Mouse (Mus musculus) brain, embryonic 18.5 days (tissue): ENCODE results near the gene Rdh16f1.

ENCODE experiments used
- DNase-seq: peaks from one replicate; pipeline ENCODE4 v3.0.0-alpha.2; 2012; ENCODE audit warnings: low read depth, low spot score

The Rdh16f1 gene

DNA sequence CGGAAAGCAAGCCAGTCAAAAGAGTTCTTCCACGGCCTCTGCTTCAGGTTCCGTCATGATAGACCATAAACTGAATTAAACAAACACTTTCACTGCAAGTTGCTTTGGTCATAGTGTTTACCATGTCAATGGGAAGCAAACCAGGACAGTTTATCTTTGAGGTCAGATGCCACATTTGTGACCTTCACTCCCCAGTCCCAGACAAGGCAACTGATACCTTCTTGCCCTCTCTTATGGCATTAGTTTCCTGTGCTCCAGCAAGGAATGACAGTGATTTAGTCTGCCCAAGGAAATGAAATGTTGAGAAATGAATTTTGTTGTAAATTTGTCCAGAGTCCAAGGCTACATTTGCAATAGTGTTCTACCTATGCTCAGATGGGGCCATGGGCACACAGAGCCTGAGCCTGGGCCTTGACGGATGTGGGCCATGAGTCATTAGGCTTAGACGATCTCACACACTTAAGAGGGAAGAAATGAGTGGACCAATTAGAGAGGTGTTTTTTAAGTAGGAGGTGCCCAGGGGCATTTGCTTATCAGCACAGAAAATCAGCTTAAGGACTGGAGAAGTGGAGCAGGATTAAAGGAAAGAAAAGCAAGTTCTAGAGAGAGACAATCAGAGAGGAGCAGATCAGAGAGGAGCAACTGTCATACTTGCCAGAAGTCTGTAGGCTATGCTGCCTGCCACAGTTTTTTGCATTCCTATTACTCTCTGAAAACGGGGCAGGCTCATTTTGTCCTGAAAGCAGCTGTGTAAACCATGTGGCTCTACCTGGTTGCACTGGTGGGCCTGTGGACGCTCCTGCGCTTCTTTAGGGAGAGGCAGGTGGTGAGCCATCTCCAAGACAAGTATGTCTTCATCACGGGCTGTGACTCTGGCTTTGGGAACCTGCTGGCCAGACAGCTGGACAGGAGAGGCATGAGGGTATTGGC, at the start of gene Rdh16f1, which contains the start of gene Rdh1:
Rdh16f1 (plus strand) TSS at position 607 of the 930 bp plus-strand sequence.
Rdh1 (plus strand) TSS at position 541 of the 930 bp plus-strand sequence.
- no peak for DNase-seq

DNA sequence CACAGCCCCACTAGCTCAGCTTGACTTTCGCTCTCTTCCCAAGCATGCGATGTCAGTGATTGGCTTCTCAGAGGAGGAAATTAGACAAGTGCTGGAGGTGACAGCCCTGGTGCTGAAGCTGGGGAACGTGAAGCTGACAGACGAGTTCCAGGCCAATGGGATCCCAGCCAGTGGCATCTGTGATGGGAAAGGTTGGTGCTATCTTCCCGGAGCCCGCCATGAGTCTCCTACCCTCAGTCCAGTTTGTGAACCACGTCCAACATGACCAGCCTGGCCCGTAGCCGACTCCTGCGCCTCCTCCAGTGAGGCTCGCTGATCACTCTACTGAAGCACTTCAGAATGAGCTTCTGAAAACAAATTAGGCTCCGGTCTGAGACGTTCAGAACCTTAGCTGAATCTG, 49.3 kb upstream of the Rdh16f1 start:
- no peak for DNase-seq

DNA sequence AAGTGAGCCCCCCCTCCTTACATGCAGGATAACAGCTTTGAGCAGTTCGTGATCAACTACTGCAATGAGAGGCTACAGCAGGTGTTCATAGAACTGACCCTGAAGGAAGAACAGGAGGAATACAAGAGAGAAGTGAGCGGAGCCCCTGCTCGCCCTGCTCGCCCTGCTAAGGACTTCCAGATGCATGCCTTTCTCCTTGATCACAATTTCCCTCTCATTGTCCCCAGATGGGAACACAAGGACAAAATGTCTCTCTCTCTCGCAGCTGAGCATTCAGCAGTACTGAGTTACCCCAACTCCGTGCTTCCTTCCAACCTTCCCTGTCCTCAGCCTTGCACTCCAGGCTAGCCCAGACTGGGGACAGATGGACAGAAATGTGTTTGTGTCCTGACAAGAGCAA, 46.9 kb upstream of the Rdh16f1 start:
- no peak for DNase-seq

DNA sequence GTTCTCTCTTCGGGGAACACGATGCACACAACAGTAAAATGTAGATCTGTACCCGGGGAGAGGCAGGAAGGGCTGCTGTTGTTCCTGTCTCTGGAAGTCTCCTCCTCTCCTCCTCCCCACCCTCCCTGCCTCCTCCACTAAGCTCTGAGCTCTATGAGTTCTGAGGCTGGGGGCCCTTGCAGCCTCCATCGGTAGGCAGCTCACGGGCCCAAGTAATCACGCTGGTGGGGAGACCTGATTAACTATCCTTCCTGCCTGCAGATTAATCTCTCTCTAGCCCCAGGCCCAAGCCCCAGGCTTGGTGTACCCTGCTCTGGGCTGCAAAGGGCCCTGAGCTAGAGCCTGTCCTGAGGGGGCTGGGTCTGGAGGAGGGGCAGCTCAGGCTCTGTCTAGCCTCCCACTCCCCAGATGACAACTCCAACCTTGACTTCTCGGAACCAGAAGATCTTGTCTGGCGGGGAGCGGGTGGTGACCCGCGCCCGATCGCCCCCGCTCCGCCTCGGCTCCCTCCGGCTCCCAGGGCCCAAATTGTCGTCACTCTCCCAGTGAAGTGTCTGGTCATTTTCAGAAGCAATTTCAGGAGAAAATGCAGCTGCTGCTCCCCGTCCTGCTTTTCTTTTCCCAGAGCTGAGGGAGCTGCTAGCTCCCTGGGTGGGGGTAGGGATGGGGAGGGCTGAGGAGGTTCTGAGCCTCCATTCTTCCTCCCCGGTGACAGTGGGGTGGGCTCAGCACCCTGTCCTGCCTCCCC, 37.7 kb upstream of the Rdh16f1 start:
- no peak for DNase-seq

DNA sequence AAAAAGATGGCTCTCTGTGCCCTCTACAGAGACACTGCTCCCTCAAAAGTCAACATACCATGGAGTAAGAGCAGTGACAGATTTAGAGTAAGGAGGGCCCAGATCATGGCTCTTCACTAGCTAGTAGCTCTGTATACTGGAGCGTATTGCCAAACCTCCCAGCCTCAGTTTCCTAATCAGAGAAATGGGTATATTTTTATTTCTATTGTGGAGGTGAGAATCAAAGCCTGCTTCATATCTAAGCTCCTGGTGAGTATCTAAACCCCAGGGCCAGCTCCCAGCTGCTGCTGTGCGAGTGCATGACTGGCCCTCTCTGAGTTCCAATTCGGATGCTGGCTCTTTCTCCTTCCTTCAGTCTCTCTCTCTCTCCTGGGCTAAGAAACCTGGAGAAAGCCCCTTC, 35.4 kb upstream of the Rdh16f1 start, which contains the start of gene Tac2:
Tac2 (plus strand) TSS at position 301 of the 400 bp plus-strand sequence.
- DNase-seq: no peak

DNA sequence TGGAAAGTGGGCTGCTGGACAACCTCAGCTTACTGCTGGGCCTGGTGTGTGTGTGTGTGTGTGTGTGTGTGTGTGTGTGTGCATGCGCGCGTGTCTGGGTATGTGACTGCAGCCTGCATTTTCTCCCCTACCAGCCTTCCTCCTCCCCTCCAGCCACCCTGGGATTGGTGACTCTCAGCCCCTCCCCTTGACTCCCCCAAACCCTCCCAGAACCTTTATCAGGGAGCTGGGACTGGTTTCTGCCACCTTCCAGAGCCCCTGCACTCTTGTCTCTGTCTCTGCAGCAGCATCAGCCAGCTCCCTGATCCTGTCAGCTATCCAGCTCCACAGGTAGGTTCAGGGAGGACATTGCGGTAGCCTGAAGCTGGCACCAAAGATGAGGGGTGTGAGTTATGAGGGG, 34.5 kb upstream of the Rdh16f1 start:
- DNase-seq: no peak

DNA sequence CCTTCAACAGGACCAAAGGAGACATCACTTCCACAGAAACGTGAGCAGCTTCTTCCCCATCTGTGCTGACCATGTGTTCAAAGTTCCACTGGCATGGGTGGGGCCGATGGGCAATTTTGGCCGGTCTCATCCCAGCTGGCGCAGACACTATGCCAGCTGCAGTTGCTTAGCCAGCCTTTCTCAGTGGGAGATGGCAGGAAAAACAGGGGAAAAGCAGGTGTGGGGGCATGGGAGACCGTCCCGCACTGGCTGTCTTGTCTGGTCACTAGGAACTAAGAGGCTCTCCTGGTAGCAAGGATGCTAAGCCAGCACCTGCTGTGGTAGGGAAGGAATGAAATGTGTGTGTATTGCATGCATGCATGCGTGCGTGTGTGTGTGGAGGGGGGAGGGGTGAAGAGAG, 31.1 kb upstream of the Rdh16f1 start:
- no peak for DNase-seq

DNA sequence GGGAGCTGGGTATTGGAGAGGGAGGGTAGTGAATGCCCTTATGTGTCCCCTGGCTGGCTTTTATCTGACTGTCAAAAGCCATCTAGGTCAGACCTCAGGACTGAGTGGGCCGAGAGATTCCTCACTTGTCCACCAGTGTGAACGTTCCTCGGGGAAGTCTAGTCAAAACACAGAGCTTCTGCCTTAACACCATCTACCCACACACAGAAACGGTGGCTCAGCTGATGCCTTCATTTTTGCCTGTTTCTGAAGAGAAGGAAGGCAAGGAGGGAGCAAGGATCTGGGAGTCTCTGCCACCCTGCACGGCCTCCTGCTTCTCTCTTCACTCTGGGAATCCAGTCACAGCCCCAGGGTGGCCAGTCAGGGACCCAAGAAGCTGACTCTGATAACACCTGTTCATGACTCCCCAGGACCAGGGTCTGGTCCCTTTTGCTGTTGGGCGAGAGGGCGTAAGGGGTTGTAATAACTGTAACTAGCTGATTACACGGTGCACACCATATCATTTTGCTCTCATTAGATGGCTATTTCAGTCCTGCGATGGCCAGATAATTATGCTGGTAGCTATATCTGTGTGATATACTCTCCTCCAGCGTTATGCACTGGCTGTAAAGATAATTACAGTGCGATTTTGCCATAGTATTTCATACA, 29.2 kb upstream of the Rdh16f1 start:
- no peak for DNase-seq

DNA sequence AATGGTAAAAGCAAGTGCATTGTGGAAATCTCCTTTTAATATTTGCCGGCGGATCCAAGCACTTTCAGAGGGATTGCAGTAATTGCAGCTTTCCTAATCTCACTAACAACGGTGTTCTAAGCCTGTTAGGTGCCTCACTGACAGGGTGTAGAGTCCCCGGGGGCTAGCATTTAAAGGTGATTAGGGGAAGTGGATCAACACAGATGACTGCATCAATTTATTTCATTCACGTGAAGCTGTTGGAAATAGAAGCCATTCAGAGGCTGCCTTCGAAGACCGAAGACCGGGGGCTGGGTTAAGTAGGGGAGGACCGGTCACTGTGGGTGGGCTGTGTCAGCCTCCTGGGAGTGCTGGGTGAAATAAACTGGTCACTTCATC, 28.7 kb upstream of the Rdh16f1 start:
- no peak for DNase-seq

DNA sequence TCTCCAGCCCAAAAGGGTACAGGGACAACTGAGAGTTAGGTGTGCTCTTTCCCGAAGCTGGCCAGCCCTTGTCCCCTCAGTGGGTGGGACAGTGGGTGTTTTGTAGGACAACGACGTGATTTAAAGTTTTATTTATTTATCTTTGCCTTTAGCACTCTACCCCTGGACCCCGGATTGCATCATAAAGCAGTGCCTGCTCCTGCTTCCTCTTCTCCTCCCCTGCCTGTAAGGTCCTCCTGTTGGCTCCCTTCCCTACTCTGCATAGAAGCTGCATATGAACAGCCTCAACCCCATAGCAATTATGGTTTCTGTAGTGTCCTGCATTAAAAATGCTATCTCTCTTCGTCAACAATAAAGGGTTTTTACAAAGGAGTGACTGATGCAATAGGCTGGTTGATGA, 28.2 kb upstream of the Rdh16f1 start:
- no peak for DNase-seq

DNA sequence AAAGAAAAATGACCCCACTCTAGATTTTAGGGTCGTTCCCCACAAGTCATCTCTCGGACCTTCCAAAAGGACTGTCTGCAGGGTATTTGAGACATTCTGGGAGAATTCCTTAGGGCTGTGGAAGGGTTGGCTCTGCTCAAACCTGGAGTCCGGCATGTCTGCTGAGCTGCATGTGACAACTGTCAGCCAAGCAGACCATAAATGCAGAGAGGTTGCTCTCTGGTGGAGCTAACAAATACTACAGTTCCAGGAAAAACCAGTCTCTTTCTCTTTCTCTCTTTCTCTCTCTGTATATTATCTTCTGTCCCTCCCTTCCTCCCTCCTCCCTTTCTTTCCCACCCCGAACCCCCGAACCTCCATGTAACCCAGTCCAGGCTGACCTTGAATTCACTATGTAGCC, 25.2 kb upstream of the Rdh16f1 start:
- DNase-seq: no peak

DNA sequence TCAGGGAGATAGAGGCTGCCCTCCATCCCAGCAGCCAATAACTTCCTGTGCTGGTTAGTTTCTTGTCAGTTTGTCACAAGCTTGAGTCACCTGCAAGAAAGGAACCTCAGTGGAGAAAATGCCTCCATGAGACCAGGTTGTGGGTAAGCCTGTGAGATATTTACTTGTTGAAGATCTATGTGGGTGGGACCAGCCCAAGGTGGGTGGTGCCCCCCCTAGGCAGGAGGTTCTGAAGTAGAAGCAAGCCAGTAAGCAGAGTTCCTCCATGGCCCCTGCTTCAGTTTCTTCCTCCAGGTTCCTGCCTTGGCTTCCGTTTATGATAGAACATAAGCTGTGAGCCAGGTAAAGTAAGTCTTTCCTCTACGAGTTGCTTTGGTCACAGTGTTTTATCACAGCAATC, 23.3 kb upstream of the Rdh16f1 start:
- DNase-seq: no peak

DNA sequence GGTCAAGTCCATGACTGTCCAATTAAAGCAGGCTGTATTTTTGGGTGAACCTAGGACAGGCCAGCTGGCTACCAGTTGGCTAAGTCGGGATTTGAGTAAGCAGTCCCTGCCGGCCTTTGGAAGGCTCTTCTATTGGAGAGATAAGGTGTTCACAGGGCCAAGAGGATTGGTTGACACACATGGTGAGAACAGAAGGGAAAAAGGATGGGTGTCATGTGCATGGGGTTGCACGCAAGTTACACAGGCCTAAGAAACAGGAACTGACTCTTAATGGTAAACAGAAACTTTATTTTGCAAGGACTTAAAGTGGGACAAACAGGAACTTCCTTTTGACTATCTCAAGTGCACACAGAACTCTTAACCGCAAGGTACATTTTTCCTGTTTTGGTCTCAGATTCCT, 22.7 kb upstream of the Rdh16f1 start:
- DNase-seq: no peak

DNA sequence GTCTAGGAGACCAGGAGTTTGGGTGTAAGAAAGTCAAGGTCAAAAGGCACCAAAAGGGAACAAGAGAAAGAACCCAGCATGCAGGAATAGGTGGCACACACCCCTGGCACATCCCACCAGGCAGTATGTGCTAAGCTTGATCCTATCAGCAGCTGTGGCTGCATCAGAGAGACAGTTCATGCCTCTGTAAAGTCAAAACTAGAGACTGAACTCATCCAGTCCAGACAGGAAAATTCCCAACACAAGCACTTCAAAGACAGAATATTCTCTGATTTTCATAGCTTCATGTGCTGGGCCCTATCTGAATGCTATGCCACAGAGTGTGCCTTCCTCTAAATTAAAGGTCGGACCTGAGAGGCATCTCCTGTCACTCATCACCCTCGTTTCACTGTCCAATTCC, 22.0 kb upstream of the Rdh16f1 start:
- DNase-seq: no peak

DNA sequence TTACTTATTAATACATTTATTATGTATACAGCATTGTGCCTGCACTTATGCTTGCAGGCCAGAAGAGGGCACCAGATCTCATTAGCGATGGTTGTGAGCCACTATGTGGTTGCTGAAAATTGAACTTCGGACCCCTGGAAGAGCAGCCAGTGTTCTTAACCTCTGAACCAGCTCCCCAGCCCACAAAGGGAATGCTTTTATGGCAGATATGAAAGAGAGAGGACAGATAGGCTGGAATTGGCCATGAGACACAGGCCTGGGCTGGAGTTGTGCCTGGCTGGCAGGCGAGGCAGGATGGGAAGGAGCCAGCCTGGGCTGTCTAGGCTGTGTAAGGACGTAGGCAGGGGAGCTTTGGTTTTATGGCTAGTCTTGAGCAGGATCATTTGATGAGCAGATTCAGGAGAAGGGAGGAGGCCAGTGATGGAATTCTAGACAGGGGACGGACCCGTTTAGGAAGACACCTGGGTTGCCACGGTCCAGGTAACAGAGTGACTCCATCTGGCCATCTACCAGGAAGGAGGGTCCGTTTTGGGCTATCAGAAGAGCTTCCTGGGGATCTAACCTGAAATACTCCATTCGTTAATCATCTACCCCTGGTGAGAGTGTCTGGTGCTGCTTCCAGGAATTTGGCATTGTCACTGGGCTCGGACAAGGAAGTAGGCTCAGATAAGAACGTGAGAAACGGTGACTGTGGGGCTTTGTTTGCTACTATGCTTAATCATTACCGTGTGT, 21.3 kb upstream of the Rdh16f1 start:
- no peak for DNase-seq

DNA sequence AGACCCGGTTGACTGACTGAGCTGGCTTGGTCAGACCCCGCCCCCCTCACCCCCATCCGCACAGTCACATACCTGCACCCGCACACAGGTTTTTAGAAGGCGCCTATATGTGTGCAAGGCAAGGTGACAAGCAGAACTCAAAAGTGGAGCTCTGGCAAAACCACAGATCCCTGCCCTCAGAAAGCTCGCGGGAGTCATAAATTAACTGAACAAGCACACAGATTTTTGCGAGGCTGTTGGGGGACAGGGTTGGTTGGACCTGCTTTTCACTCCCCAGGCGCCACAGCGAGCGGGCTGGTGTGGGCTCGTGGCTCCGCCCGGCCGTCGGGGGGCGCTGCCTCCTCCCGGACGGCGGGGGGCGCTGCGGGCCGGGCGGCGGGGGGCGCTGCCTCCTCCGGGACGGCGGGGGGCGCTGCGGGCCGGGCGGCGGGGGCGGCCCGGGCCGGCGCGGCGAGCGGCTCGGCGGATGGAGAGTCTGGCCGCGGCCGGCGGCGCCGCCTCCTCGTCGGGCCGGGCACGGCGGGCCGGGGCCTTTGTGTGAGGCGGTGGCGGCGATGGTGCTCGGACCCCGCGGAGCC, 20.4 kb upstream of the Rdh16f1 start, which contains the start of gene Zbtb39:
Zbtb39 (plus strand) TSS at position 456 of the 578 bp plus-strand sequence.
- no peak for DNase-seq

DNA sequence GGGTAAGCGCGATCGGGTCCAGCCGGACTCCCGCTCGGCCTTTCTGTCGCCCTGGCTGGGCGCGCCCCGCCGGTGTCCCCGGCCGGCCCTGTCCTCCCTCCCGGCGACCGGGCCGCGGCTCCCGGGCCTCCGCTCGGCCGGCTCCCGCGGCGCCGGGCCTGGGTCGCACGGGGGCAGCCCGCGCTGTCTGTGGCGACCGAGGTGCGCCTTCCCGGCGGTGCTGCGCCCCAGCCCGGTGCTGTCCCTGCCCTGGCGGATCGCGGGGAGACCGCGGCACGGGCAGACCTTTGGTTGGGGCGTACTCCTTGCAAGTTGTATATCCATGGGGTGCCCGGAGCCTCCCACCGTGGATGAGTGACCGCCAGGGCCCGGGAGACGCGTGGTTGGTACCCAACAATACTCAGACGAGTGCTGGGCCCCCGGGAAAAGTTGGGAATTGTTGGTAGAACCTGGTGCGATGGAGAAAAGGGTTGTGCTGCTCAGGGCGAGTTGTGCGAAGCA, 19.9 kb upstream of the Rdh16f1 start:
- no peak for DNase-seq

DNA sequence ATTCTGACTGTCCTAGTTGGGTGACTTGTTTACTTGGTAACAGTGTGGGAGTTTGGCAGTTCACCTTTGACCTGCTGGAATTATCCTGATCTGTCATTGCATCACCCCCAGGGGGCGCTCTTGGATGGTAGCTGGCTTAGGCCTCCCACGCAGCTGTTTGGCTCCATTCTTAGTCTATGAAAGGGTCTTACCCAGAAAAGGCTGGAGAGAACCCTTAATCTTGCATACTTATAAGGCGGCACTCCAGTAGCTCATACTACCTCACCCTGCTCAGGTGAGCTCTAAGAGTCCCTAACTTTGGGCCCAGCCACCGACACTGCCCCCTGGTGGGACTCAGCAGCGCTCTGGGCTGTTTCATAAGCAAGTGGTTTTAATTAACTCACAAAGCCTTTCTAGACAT, 14.9 kb upstream of the Rdh16f1 start:
- DNase-seq: no peak

DNA sequence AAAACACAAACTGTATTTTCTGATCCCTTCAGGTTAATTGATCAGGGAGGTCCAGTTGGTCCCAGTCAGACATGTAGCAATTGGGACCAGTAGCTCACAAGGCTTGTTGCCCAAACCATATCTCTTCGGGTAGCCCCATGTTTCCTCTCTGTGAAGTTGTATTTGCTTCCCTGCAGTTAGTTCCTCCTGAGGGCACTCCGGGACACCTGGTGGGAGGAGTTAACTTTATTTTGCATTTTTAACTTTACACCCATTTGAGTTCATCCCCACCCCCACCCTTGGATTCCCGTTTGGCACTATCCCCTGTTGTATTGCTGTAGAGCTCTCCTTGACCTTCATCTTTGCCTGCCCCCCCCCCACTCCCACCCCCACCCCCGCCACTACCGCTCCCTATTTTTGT, 13.7 kb upstream of the Rdh16f1 start:
- DNase-seq: no peak

DNA sequence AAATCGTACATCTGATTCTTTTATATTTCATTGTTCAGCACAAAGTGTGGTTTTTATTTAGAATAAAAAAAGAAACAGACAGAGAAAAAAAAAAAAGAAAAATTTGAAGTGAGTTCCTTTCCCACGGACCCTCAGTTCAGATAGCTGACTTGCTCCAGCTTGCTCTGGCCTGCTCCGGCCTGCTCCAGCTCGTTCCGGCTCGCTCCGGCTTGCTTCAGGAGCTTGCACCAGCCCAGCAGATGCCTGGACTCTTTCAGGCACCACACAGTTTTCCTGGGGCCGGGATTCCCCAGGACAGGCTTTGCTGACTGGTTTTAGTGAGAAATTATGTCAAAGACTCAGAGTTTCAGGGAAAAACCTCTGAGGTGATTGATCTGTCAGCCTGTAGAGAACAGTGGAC, 12.3 kb upstream of the Rdh16f1 start:
- no peak for DNase-seq
